Mouse (Mus musculus) embryonic stem cell, embryonic (primary cell): ENCODE data around the gene Chchd6.

Experiments
- CTCF ChIA-PET, 4 experiments: fragments of 300-600 bp in 2 of 4; fragments of 350-600 bp in 2 of 4; sonication (Branson Sonifier 250); formaldehyde crosslinking; loops; one replicate each; lab custom pipeline; 2022; ENCODE audit warnings: inconsistent platforms in 2 of 4; lab: Charles Lee
- POLR2A ChIA-PET, 4 experiments: fragments of 300-600 bp in 2 of 4; fragments of 350-600 bp in 2 of 4; sonication (Branson Sonifier 250); formaldehyde crosslinking; loops; one replicate each; lab custom pipeline; 2022; ENCODE audit warnings: antibody characterized with exemption in 4 of 4, inconsistent platforms in 1 of 4; lab: Charles Lee

Gene Chchd6

DNA sequence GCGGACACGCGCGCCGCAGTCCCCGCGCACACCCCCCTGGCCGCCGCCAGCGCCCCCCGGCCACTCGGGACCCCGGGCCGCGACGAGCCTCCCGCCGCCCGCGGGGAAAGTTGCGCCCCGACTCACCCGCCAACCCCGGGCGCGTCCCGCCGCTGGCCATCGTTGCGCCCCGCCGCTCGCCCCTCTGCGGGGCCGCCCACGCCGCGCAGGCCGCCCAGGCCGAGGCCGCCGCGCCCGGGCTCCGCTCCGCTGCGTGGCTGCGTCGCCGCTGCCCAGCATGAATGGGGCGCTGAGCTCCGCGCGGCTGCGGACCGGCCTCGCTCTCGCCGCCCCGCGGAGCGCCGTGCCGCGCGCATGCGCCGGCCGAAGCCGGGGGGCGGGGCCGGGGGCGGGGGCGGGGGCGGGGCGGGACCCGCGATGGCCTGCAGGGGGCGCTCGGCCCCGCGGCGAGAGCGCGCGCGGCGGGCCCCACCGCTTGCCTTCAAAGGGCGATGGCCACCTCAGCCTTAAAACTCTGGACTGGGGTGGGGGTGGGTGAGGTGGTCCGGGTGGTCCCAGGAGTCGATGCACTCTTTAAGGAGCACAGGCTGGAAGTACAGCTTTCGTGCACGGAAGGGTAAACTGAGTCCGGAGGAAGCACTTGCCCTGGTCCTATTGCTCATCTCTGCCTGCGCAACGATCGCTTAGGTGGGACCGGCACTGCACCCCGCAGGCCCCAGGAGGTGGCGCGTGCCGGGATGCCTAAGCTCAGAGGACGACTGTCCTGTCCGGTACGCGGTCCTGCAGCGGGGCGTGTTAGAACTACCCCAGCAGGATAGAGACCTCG is 233.0 kb downstream of the Chchd6 start, which contains the start of gene Plxna1:
TSS of gene Plxna1 (minus strand) at position 340 of the 826 bp plus-strand sequence.
- ChIA-PET CTCF (interaction anchor here (0.5 to 2.9 kb wide), 24 partner anchors 10 to 1205 kb away, joined by 3 to 13 read pairs (median 4); partner anchors contain the start of genes Txnrd3 (in 2 of the 4) and Chchd6 (in 1 of the 4)), POLR2A (interaction anchor here in 3 of 4 experiments (0.6 to 2.1 kb wide), 21 partner anchors 10 to 365 kb away, joined by 3 to 13 read pairs (median 4); partner anchors contain the start of gene Txnrd3 (in 1 of the 3))

DNA sequence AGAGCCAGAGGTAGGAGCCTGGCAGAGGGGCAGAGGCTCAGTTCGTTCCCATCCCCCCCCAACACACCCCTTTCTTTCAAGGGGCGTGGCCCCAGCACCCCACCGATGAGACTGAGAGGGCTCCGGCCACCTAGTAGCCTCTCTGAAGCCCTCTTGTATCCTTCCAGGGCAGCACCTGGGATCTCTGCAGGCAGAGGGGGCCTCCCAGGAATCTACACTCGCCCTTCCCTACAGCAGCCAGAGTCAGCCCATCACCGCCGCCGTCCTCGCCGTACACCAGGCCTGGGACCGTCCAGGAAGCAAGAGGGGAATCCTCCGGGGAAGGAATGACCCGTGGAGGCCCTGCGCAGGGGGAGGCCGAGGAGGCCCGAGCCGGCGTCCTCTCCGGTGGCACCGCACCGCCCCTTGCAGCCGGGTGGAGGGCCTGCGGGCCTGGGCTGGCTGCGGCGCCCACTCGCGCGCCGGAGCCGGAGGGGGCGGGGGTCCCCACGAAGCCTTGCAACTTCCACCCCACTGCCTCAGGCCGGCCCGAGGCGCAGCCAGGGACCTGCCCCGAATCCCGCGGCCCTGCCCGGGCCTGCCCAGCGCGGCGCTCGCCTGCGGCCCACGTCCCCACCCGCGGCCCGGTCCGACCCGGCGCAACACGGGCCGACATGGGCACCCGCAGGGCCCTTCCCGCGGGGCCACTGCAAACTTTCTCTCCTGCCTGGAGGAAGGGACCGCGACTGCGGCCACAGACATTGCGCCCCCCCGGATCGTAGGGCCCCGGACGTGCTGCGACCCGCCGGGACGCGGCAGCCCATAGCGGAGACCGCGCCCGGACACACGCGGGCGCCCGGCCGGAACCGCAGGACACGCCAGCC is 233.8 kb downstream of the Chchd6 start:
- ChIA-PET CTCF (interaction anchor here in 3 of 4 experiments (0.5 to 2.9 kb wide), 13 partner anchors 9 to 927 kb away, joined by 3 to 13 read pairs (median 4); no protein-coding TSS in a partner anchor), POLR2A (interaction anchor here in 3 of 4 experiments (0.6 to 2.1 kb wide), 10 partner anchors 9 to 463 kb away, joined by 3 to 13 read pairs (median 5); partner anchors contain the start of gene Mcm2 (in 1 of the 3))

DNA sequence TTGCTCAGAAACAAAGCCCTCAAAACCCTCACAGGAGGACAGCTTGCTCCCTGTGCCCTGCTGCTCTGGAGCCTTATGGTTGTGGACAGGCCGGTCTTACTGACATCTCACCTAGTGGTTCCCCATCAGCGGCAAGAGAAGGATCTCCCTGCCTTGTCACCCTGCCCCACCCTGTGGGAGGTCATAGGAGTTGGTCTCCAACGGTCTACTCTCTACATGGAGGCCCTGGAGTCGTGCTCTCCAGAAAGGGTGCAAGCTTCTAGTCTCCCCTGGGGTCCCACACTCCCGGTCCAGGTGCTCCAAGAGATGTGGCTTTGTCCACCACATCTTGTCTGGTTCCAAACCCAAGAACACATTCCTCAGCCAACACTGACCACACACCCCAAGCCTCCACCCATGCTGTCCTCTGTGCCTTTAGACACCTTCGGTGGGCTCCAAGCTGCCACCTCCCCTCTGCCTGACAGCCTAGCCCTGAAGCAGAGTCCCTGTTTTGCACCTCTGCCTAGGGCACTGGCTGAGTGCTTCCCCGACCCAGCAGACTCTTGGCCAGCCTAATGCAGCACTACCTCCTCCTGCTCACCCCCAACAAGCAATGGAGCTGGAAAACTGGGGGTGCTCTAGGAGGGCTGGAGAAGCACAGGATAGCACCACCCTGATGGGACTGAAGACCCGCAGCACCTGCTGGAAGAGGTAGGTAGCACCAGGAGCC is 234.6 kb downstream of the Chchd6 start:
- CTCF ChIA-PET, result interaction anchor here in 2 of 4 experiments (0.6 to 1.2 kb wide), 2 partner anchors 9 to 203 kb away, joined by 3 to 4 read pairs; no protein-coding TSS in a partner anchor
- POLR2A ChIA-PET, result interaction anchor here in 2 of 4 experiments (0.8 to 2.8 kb wide), 12 partner anchors 9 to 462 kb away, joined by 3 to 13 read pairs (median 4); partner anchors contain the start of gene Mcm2 (in 1 of the 2)

DNA sequence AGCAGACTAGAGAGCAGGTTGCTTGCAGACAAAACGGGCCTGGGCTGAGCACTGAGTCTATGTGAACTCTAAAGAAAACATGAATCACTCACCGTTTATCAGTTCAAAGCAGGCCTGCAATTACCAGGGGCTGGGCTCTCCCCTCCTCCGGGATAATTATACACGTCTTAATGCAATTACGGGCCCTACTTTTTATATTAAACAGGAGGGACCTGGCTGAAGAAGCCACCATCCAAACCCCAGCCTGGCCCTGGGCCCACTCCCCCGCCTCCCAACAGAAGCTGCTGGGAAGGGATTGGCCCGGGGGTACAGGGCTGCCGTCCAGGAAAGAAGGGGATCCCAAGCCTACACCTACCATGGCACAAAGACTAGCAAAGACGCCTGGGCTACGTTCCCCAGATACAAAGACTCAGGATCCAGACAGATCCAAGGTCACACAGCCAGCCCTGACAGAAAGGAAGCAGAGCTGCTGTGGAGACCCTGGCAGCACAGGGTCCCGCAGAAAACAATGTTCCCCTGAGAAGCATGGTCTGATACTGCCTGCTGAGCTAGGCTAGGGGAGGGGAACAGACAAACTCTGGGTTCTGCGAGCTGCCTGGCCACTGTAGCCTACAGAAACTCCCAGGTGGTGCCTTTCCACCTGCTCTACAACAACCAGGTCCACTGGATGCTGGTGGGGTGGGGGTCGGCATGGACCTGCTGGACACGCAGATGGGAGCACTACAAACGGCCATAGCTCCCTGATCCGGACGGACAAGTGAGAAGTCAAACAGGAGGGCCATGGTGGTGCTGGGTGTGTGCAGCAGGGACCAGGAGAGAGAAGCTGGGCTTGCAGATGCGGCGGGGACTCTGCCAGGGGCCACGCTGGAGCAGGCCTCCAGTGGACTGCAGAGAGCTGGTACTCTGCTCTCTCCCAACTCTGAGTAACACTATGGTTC is 235.4 kb downstream of the Chchd6 start:
- POLR2A ChIA-PET, result interaction anchor here in 2 of 4 experiments (0.8 to 2.8 kb wide), 16 partner anchors 8 to 461 kb away, joined by 3 to 13 read pairs (median 4); partner anchors contain the start of gene Mcm2 (in 1 of the 2)

DNA sequence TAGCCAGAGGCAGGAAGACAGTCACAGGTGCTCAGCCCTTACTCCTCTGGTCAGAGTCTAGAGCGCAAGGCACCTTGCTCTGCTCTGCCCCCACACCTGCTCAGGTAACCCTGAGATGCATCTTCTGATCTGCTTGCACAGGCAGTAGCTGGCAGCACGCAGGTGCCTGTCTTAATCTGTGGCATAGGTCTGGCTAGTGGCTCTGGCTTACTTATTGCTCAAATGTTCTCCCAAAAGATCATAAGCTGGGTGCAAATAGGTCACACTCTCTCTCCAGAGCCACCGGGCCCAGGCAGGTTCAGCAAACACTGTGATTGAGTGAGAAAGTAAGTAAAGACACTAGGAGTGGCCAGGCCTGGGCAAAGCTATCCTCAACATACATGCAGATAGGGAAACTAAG is 236.3 kb downstream of the Chchd6 start:
- ChIA-PET POLR2A (interaction anchor here in 2 of 4 experiments (1.0 to 2.8 kb wide), 7 partner anchors 8 to 285 kb away, joined by 3 to 13 read pairs (median 4); no protein-coding TSS in a partner anchor), CTCF (interaction anchor here in 1 of 4 experiments (0.6 kb wide), 1 partner anchor 443 kb away, joined by 12 read pairs; no protein-coding TSS in a partner anchor)

More for the DNA sequence above, 235.4 kb downstream of the Chchd6 start:
- CTCF ChIA-PET, result interaction anchor here in 2 of 4 experiments (0.6 to 1.2 kb wide), 2 partner anchors 8 to 203 kb away, joined by 3 to 4 read pairs; no protein-coding TSS in a partner anchor

DNA sequence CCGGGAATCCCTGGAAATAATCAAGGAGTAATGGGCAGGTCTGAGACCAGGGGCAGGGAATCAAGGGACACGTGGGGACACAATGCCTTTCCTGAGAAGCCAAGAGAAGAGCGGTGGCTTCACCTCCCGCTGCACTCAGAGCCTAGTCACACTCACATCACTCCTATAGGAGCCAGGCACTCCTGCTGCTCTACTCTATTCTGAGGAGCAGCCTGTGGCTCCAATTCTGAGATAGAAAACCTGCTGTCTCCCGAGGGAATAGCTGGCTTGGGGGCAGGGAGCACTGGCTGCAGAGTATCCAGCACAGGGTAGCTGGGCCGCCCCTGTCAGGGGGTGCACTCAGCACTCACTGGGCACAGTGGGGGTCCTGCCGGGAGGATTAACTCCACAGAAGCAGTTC is 239.8 kb downstream of the Chchd6 start:
- ChIA-PET CTCF (interaction anchor here in 2 of 4 experiments (1.1 to 1.2 kb wide), 2 partner anchors 267 to 439 kb away, joined by 3 read pairs; no protein-coding TSS in a partner anchor), POLR2A (interaction anchor here in 2 of 4 experiments (0.8 to 2.4 kb wide), 5 partner anchors 9 to 460 kb away, joined by 3 to 12 read pairs (median 4); no protein-coding TSS in a partner anchor)

DNA sequence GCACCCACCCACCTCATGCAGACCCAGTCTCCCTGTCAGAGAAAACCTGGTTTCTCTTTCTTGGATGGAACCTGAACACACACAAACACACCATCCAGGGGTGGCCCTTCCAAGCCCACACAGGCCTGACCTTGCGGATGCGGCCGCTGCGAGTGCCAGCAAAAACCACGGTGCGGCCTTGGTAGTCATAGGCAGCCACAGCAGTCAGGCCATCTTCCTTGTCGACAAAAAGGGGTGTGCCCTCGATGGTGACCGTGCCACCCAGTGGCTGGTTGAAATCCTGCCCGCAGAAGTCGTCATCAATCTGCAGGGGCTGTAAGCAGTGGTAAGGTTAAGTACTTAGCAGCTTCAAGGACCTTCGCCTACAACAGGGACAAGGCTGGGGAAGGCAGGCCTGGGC is 240.7 kb downstream of the Chchd6 start:
- CTCF ChIA-PET, result interaction anchor here in 2 of 4 experiments (0.7 to 1.3 kb wide), 2 partner anchors 25 to 284 kb away, joined by 3 read pairs; no protein-coding TSS in a partner anchor
- POLR2A ChIA-PET, result interaction anchor here in 1 of 4 experiments (2.0 kb wide), 1 partner anchor 17 kb away, joined by 4 read pairs; no protein-coding TSS in a partner anchor

DNA sequence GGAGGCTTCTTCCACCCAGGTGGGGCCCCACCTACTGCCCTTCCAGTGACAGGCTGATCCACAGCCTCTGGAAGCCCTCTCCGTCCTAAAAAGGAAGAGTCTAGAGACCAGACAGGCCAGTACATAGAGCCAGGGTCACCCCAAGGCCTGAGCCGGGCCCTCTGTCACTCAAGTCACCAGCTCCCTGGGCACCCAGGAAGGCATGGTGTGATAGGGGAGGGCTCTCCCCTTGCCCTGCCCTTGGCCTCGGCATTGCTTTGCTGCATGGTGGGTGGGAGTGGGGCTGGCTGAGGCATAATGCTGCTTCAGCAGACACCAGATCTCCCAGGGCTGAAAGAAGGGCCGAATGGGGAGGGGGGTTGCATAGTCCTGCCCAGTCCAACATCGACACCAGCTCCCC is 241.4 kb downstream of the Chchd6 start:
- CTCF ChIA-PET, result interaction anchor here in 1 of 4 experiments (1.3 to 1.6 kb wide), 2 partner anchors 270 to 284 kb away, joined by 3 to 4 read pairs; no protein-coding TSS in a partner anchor
- POLR2A ChIA-PET, result interaction anchor here in 1 of 4 experiments (1.2 to 3.0 kb wide), 3 partner anchors 9 to 451 kb away, joined by 3 to 9 read pairs (median 5); partner anchors contain the start of gene Plxna1

DNA sequence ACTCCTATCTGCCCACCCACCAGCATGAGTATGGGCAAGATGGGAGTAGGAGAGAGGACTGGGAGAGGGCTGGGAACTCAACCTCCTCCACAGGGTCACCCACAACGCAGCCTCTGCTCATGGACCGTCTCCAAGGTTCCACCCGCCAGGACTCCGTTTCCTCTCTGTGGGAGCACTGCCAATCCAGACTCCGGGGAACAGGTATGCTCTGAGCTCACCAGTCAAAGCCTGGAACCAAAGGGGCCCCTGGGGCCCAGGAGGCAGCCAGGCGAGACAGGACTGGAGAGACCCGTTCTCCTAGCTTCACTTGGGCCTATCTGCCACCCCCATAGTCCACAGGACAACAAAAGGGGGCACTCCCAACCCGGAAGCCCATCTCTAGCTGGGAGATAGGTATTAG is 242.4 kb downstream of the Chchd6 start:
- ChIA-PET POLR2A (interaction anchor here in 2 of 4 experiments (1.1 to 3.0 kb wide), 7 partner anchors 8 to 450 kb away, joined by 3 to 13 read pairs (median 3); partner anchors contain the start of gene Plxna1 (in 2 of the 2)), CTCF (interaction anchor here in 2 of 4 experiments (1.3 to 3.0 kb wide), 3 partner anchors 10 to 285 kb away, joined by 3 to 13 read pairs (median 4); partner anchors contain the start of gene Plxna1 (in 1 of the 2))

DNA sequence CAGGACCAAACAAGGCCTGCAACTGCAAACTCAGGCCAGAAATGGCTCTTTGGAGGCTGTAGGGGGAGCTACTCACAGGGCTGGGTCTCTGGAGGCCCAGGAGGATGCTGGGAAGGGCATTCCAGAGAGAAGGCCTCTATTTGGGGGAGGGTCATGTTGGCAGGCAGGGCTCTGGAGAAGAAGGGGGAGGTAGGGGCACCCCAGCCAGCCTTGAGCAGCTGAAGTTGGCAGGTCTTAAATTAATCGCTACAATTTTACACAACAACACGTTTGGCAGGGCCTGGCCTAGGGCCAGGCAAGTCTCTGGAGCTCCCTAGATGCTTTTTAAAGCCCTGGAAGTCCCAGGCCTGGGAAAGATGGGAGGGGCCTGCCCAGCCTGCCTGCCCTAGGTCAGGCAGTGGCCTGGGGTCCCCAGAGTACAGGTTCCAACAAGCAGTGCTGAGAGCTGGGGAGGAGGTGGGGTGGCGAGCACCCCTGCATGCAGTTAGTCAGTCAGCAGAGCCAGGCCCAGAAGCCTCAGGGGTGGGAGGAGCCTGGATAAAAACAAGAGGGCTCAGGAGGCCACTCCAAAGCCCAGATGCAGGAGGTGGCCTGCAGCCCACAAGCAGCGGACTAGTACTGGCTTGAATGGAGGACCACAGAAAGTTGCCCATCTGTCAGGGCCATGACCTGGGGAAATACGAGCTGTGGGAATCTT is 243.9 kb downstream of the Chchd6 start:
- ChIA-PET POLR2A (interaction anchor here in 2 of 4 experiments (0.7 to 3.0 kb wide), 12 partner anchors 9 to 109 kb away, joined by 3 to 13 read pairs (median 4); partner anchors contain the start of gene Plxna1 (in 2 of the 2)), CTCF (interaction anchor here (0.6 to 3.0 kb wide), 14 partner anchors 9 to 597 kb away, joined by 3 to 13 read pairs (median 3); partner anchors contain the start of gene Plxna1 (in 3 of the 4))

DNA sequence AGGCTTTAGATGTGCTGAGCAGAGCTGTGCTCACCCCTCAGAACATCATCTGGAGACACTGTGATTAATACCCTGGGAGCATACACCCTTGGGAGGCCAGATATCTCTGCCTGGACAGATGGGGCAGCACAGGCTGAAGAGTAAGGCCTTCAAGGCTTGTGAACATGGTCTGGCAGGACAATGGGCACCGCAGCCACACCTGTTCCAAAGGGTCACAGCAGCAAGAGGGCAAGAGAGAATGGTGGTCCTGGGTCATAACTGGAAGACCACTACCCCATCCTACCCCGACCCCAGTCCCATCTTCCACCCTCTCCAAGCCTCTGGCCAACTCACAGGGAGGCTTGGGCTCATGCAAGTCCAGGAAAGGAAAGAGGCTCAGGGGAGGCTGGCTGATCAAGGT is 244.9 kb downstream of the Chchd6 start:
- CTCF ChIA-PET, result no interaction called here
- POLR2A ChIA-PET, result interaction anchor here in 1 of 4 experiments (0.9 kb wide), 1 partner anchor 10 kb away, joined by 3 read pairs; no protein-coding TSS in a partner anchor

DNA sequence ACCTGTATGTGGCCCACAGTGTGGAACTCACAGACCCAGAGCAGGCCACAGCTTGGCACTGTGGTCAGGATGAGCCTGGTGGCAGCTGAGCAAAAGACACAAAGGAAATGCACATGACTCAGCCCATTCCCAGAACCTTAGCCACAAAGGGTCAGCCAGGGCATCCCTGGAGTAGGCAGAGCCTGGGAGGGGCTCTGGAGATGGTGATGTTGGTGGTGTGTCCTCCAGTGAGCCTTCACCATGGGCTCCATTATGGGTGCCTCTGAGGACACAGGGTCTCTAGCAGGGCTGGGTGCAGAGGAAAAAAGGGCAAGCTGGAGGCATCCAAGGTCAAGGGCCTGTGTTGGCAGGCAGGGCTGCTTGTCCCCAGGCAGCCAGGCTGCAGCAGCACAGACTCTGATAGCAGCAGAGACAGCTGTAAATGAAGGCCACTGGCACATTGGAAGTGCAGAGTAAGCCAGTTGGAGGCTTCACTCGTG is 245.4 kb downstream of the Chchd6 start:
- POLR2A ChIA-PET, result interaction anchor here in 1 of 4 experiments (0.9 kb wide), 1 partner anchor 10 kb away, joined by 3 read pairs; no protein-coding TSS in a partner anchor
- CTCF ChIA-PET, result no interaction called here

DNA sequence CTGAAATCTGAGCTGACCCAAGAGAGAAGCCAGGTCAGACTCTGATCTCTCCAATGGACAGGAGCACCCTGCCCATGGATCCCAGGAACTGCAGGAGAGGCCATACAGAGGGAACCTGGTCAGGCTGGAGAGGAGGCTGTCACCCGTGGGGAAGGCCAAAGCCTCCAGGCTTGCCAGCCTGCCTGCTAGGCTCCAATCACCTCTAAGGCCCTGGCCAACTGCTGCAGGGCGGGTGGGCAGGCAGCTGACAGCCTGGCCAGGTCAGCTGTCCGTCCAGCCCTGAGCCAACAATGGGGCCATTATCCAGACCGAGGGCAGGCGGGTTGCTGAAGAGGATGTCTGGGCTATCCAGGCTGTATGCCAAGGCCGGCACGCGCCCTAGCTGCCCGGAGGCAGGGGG is 247.1 kb downstream of the Chchd6 start:
- POLR2A ChIA-PET, result interaction anchor here in 2 of 4 experiments (1.6 to 1.9 kb wide), 2 partner anchors 11 to 12 kb away, joined by 4 read pairs; no protein-coding TSS in a partner anchor
- CTCF ChIA-PET, result interaction anchor here in 1 of 4 experiments (0.6 kb wide), 1 partner anchor 107 kb away, joined by 7 read pairs; no protein-coding TSS in a partner anchor

DNA sequence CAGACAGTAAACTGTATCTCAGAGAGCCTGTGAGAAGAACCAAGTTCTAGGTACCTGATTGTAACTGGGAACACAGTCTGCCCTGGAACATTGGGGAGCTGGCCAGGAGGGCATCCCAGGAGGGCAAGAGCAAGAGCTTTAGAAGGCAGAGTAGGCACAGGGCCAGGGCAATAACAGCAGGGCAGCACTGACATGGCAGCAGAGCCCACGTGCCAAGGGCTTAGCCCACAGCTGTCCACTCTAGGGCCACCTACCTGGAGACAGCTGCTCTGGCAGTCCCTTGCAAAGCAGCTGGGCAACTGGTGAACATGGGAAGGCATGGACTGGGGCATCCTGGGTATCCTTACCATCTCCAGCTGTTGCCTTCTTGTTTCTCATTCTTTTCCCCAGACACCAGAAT is 247.7 kb downstream of the Chchd6 start:
- CTCF ChIA-PET, result no interaction called here
- POLR2A ChIA-PET, result interaction anchor here in 2 of 4 experiments (1.6 to 1.9 kb wide), 2 partner anchors 12 to 13 kb away, joined by 4 read pairs; no protein-coding TSS in a partner anchor
